Mouse (Mus musculus) hindbrain, postnatal 0 days (tissue): ENCODE results near the gene Ift74. TPM values are rescaled to one million over a fixed set of nuclear protein-coding genes. Genes with fewer than 3 reads are reported as not detected.
"Not testable (repeated sequence)": the region's sequence is repeated elsewhere in the genome, so short reads cannot be mapped to it uniquely, and the experiment has no call there.

Experiments used
- ATAC-seq: fragments of 200-750 bp; cut with Nextera tagmentation; 2 replicates; pipeline ENCODE4 v1.8.0; 2017; ENCODE audit warnings: mild to moderate bottlenecking, moderate TSS enrichment, moderate library complexity
- DNase-seq: peaks from one replicate; pipeline ENCODE4 v3.0.0-alpha.2; 2015; ENCODE audit warnings: low spot score
- H3K27ac ChIP-seq: fragments of 300-500 bp; sonication (generic); 2 replicates; pipeline ENCODE4 v1.5.1; 2014; ENCODE audit warnings: mild to moderate bottlenecking
- H3K27me3 ChIP-seq: fragments of 300-500 bp; sonication (generic); 2 replicates; pipeline ENCODE4 v1.6.1; 2014; ENCODE audit warnings: low read length, mixed read lengths; ENCODE audit not compliant: insufficient read depth
- H3K36me3 ChIP-seq: fragments of 300-500 bp; sonication (generic); 2 replicates; pipeline ENCODE4 v1.6.1; 2014; ENCODE audit warnings: low read length, mixed read lengths; ENCODE audit not compliant: insufficient read depth
- H3K4me1 ChIP-seq: fragments of 300-500 bp; sonication (generic); 2 replicates; pipeline ENCODE4 v1.6.1; 2014; ENCODE audit warnings: antibody characterized with exemption, low read length, mixed read lengths; ENCODE audit not compliant: insufficient read depth
- H3K4me2 ChIP-seq: fragments of 300-500 bp; sonication (generic); 2 replicates; pipeline ENCODE4 v1.6.1; 2014; ENCODE audit warnings: low read depth, mild to moderate bottlenecking, low read length, moderate library complexity, mixed read lengths
- H3K4me3 ChIP-seq: fragments of 300-500 bp; sonication (generic); 2 replicates; pipeline ENCODE4 v1.5.1; 2014; ENCODE audit warnings: low read length
- H3K9ac ChIP-seq: fragments of 300-500 bp; sonication (generic); replicated peaks from 2 replicates; pipeline ENCODE4 v1.6.1; 2014; ENCODE audit warnings: mild to moderate bottlenecking, low read length, moderate library complexity, mixed read lengths
- H3K9me3 ChIP-seq: fragments of 300-500 bp; sonication (generic); 2 replicates; pipeline ENCODE4 v1.6.1; 2016; ENCODE audit warnings: low read length, mixed read lengths
- CTCF ChIP-seq: IDR thresholded peaks from 2 replicates; pipeline ENCODE4 v1.5.1; 2016; ENCODE audit warnings: antibody characterized with exemption, control low read depth, low read depth
- WGBS: fragments of 180-500 bp; shearing (Covaris S2); extraction: QIAGEN DNeasy Blood & Tissue Kit; methylation state at CpG from one replicate; pipeline ENCODE4 v1.1.7; 2014; 5-methylcytosine and 5-hydroxymethylcytosine counted together
- polyA plus RNA-seq: library from polyadenylated mRNA; unstranded; fragments of >200 nt; fragmentation: Nextera tagmentation; extraction: Ambion mirVana; gene quantifications from 2 replicates; pipeline ENCODE4 v1.2.1, GENCODE M21; 2015
- total RNA-seq: library from RNA; depleted of rRNA; stranded (reverse); fragments of >200 nt; gene quantifications from 2 replicates; pipeline ENCODE4 v1.2.3, GENCODE M21; 2014

Ift74 gene
- total and polyA plus RNA-seq, 2 experiments from 2014 or later = 5.2 to 30.1 TPM

- Histone ChIP-seq H3K4me3 (no peak within 1 kb of the TSS), H3K4me2 (no peak within 1 kb of the TSS), H3K9me3 (no peaks in the 10 kb centered on the region), H3K36me3 (no peaks in the 10 kb centered on the region), H3K27ac (no peak within 1 kb of the TSS), H3K9ac (no peak within 1 kb of the TSS), H3K27me3 (no peaks in the 10 kb centered on the region), H3K4me1 (no peaks in the 10 kb centered on the region)
- TF ChIP-seq CTCF = no peak
- WGBS = 94% methylated on average over 3 of the region's 3 CpGs
- ATAC-seq (no peak), DNase-seq (no peak)
Observed at GRCm38 (mm10) chr4:94649920-94650319, 35.6 kb downstream of the Ift74 start, which contains the start of gene Lrrc19. Gene Lrrc19, minus strand, starts transcription at chr4:94650144.

- H3K27ac ChIP-seq, H3K9me3 ChIP-seq, H3K9ac ChIP-seq, H3K4me3 ChIP-seq, H3K4me2 ChIP-seq, H3K4me1 ChIP-seq, H3K36me3 ChIP-seq, H3K27me3 ChIP-seq, DNase-seq, ATAC-seq: not testable (repeated sequence)
- 95% methylated on average over 5 of the region's 5 CpGs for WGBS
Observed at GRCm38 (mm10) chr4:94650426-94651175, 36.3 kb downstream of the Ift74 start.

- no peaks in the 10 kb centered on the region for H3K9me3 ChIP-seq
- peak; percentile 75 for TF ChIP-seq CTCF
- H3K4me1 ChIP-seq = no peaks in the 10 kb centered on the region
- no peak overlapping the region for H3K4me2 ChIP-seq
- DNase-seq (peak; percentile 60), ATAC-seq (peak; percentile 68)
- H3K4me3 ChIP-seq = no peak overlapping the region
- 34% methylated on average over 1 of the region's 1 CpGs for WGBS
- no peak overlapping the region for H3K9ac ChIP-seq
- no peak overlapping the region for H3K27ac ChIP-seq
- no peaks in the 10 kb centered on the region for H3K27me3 ChIP-seq
- no peaks in the 10 kb centered on the region for H3K36me3 ChIP-seq
Observed at GRCm38 (mm10) chr4:94669718-94670117, 55.4 kb downstream of the Ift74 start.

- no peak for TF ChIP-seq CTCF
- Histone ChIP-seq H3K36me3 (peaks cover 14% of the 10 kb centered on the region; the same call in 1 of the 2 replicates), H3K27me3 (no peaks in the 10 kb centered on the region), H3K27ac (no peak overlapping the region), H3K4me1 (no peaks in the 10 kb centered on the region), H3K9ac (no peak overlapping the region), H3K9me3 (no peaks in the 10 kb centered on the region), H3K4me2 (no peak overlapping the region), H3K4me3 (no peak overlapping the region)
- ATAC-seq = no peak
- 93% methylated on average over 2 of the region's 2 CpGs for WGBS
- DNase-seq = no peak
Observed at GRCm38 (mm10) chr4:94680662-94681061, 66.4 kb downstream of the Ift74 start.

GRCm38 (mm10) chr4:94681181-94681580, 66.9 kb downstream of the Ift74 start:
- DNase-seq (no peak), ATAC-seq (no peak)
- TF ChIP-seq CTCF = no peak
- Histone ChIP-seq H3K9ac (no peak overlapping the region), H3K36me3 (peaks cover 14% of the 10 kb centered on the region; the same call in 1 of the 2 replicates), H3K4me2 (no peak overlapping the region), H3K27me3 (no peaks in the 10 kb centered on the region), H3K4me1 (no peaks in the 10 kb centered on the region), H3K4me3 (no peak overlapping the region), H3K27ac (no peak overlapping the region), H3K9me3 (no peaks in the 10 kb centered on the region)
- 94% methylated on average over 2 of the region's 2 CpGs for WGBS

- Histone ChIP-seq H3K4me3 (no peak overlapping the region), H3K36me3 (peaks cover 14% of the 10 kb centered on the region; the same call in 1 of the 2 replicates), H3K9ac (no peak overlapping the region), H3K4me1 (no peaks in the 10 kb centered on the region), H3K27ac (no peak overlapping the region), H3K4me2 (no peak overlapping the region), H3K27me3 (no peaks in the 10 kb centered on the region), H3K9me3 (no peaks in the 10 kb centered on the region)
- ATAC-seq = no peak
- WGBS = 76% methylated on average over 1 of the region's 1 CpGs
- TF ChIP-seq CTCF = no peak
- no peak for DNase-seq
Observed at GRCm38 (mm10) chr4:94682029-94682428, 67.7 kb downstream of the Ift74 start.

- DNase-seq (no peak), ATAC-seq (no peak)
- no peaks in the 10 kb centered on the region for H3K4me1 ChIP-seq
- WGBS = 90% methylated on average over 5 of the region's 5 CpGs
- no peak for TF ChIP-seq CTCF
- H3K36me3 ChIP-seq = peaks cover 19% of the 10 kb centered on the region; the same call in 1 of the 2 replicates
- H3K4me2 ChIP-seq = no peak overlapping the region
- H3K27ac ChIP-seq = no peak overlapping the region
- H3K9ac ChIP-seq = no peak overlapping the region
- no peak overlapping the region for H3K4me3 ChIP-seq
- H3K27me3 ChIP-seq = no peaks in the 10 kb centered on the region
- H3K9me3 ChIP-seq = no peaks in the 10 kb centered on the region
Observed at GRCm38 (mm10) chr4:94683305-94683704, 69.0 kb downstream of the Ift74 start.

GRCm38 (mm10) chr4:94689804-94690203, 75.5 kb downstream of the Ift74 start:
- not testable (repeated sequence) for ATAC-seq

More at GRCm38 (mm10) chr4:94689804-94690203, 75.5 kb downstream of the Ift74 start:
- H3K27ac ChIP-seq, H3K27me3 ChIP-seq, H3K36me3 ChIP-seq, H3K4me1 ChIP-seq, H3K4me3 ChIP-seq, H3K9ac ChIP-seq, DNase-seq, H3K4me2 ChIP-seq, H3K9me3 ChIP-seq: not testable (repeated sequence)
- 92% methylated on average over 2 of the region's 2 CpGs for WGBS
